Mouse (Mus musculus): ENCODE measurements at regions not wholly inside any gene's neighbourhood (a gene's known extent, or its start where the extent isn't known, plus 50 kb on each side); places are given as distances from the start of the nearest gene placed in this dataset.
A peak's percentile ranks its signal among the peaks of the same experiment; 100 is the strongest.

DNA sequence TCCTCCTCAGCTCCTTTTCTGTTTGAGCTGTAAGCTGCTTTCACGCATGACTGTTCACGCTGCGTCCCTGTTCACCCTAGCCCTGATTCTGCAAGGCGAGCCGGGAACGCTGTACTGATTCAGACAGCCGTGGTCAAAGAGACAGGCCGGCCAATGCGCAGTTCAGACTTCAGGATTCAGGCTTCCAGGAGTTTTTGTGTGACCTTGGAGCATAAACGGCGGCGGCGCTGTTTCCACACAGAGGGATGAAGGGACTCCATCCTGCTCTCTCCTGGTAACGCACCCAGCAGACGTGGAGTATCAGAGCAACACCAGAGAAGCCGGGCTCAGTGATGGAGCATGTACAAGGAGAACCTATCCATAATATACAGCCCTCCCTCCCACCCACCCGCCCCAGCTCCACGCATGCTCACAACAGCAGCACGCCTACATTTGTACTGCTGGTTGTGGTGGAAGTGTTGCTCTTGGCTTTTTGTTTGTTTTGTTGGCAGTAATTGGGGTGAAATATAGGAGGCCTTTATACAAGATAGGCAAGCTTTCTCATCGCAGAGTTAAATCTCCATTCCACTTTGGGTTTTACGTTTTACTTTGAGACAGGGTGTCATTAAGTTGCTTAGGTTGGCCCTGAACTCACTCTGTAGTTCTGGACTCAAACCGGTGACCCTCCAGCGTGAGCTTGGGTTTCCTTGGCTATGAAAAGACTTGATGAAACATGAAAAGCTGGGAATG lies 98.6 kb upstream of the Cpsf6 start:
- Histone ChIP-seq H3K27ac (ENCODE audit: low read depth, low read length) (peak overlapping the region; percentile 74; the same call in 1 of the 2 replicates), H3K36me3 (ENCODE audit: control insufficient read depth, insufficient read depth, low read length) (no peaks in the 10 kb centered on the region), H3K4me2 (replicated peaks; ENCODE audit: low read depth, low read length) (peak overlapping the region; percentile 27), H3K9ac (ENCODE audit: low read depth, low read length) (no peak overlapping the region), H3K27me3 (ENCODE audit: control insufficient read depth, insufficient read depth, low read length) (no peaks in the 10 kb centered on the region), H3K4me3 (ENCODE audit: low read length) (no peak overlapping the region), H3K4me1 (ENCODE audit: control insufficient read depth, insufficient read depth, low read length) (no peaks in the 10 kb centered on the region), H3K9me3 (ENCODE audit: control insufficient read depth, low read length) (peaks cover 9% of the 10 kb centered on the region)
- ATAC-seq (ENCODE audit: low FRiP score, low TSS enrichment) = peak; percentile 87
- WGBS = 34% methylated on average over 23 of the region's 23 CpGs

DNA sequence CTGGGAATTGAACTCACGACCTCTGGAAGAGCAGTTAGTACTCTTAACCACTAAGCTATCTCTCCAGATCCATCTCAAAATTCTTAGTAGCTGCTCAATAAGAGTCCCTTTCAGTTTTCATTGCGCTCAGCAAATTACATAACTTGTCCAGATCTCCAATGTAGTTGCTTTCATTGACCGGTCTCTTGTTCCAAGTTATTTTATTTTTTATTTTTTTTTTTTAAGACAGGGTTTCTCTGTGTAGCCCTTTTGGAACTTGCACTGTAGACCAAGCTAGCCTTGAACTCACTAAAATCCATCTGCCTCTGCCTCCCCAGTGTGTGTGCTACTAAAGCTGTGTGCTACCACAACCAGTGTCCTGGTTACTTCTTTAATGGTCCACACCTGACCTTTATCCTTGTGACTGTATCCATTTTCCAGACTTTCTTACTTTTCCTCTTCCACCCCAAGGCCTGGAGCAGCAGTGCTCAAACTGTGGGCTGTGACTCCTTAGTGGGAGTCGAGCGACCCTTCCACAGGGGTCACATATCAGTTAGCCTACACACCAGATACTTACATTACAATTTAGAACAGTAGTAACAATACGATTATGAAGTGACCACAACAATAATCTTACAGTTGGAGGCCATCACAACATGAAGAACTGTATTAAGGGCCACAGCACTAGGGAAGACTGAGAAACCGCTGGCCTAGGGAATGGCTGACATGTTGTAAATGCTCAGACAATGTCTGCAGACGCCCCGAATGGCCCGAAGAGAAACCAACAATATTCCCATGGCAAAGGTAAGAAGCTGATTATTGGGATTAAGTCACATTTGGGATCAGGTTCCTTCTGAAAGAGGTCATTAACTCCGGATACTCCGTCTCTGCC lies 97.8 kb upstream of the Cpsf6 start:
- no peaks in the 10 kb centered on the region for H3K4me1 ChIP-seq (ENCODE audit: control insufficient read depth, insufficient read depth, low read length)
- H3K36me3 ChIP-seq (ENCODE audit: control insufficient read depth, insufficient read depth, low read length) = no peaks in the 10 kb centered on the region
- H3K4me3 ChIP-seq (ENCODE audit: low read length) = no peak overlapping the region
- H3K9ac ChIP-seq (ENCODE audit: low read depth, low read length) = no peak overlapping the region
- peaks cover 9% of the 10 kb centered on the region for H3K9me3 ChIP-seq (ENCODE audit: control insufficient read depth, low read length)
- peak; percentile 71 for ATAC-seq (ENCODE audit: low FRiP score, low TSS enrichment)
- WGBS = 60% methylated on average over 12 of the region's 12 CpGs
- H3K4me2 ChIP-seq (replicated peaks; ENCODE audit: low read depth, low read length) = peak overlapping the region; percentile 27
- H3K27me3 ChIP-seq (ENCODE audit: control insufficient read depth, insufficient read depth, low read length) = no peaks in the 10 kb centered on the region
- peak overlapping the region; percentile 25; the same call in 1 of the 2 replicates for H3K27ac ChIP-seq (ENCODE audit: low read depth, low read length)

- Histone ChIP-seq H3K9ac (ENCODE audit: low read depth, low read length) (no peak overlapping the region), H3K9me3 (ENCODE audit: control insufficient read depth, low read length) (peaks cover 9% of the 10 kb centered on the region)
- ATAC-seq (ENCODE audit: low FRiP score, low TSS enrichment) = no peak
These were observed 95.5 kb upstream of the Cpsf6 start for GRCm38 (mm10) chr10:117475086-117475945.

DNA sequence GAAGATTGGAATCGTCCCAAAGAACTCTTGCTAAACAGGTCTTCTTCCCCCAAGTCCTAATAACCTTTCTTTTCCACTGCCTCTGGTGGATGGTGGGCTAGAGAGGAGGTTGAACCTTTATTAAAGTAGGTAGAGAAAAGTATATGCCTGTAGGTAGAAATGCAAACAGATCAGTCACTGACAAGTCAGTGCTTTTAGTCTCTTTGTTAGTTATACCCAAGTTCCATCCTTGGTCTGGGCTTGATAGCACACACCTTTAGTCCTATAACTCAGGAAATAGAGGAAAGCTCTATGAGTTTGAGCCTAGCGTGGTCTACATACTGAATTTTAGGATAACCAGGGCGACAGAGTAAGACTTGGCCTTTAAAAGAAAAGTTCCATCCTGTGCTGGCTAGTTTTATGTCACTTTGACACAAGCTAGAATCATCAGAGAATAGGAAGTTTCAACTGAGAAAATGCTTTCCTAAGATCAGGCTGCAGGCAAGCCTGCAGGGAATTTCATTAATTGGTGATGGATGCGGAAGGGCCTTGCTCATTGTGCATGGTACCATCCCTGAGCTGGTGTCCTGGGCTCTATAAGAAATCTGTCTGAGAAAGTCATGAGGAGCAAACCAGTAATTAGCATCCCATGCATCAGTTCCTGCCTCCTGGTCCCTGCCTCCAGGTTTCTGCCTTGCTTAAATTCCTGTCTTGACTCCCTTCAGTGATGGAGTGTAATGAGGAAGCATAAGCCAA lies 94.7 kb upstream of the Cpsf6 start:
- Histone ChIP-seq H3K9me3 (ENCODE audit: control insufficient read depth, low read length) (peaks cover 9% of the 10 kb centered on the region), H3K9ac (ENCODE audit: low read depth, low read length) (no peak overlapping the region), H3K4me3 (ENCODE audit: low read length) (no peak overlapping the region), H3K27ac (ENCODE audit: low read depth, low read length) (no peak overlapping the region), H3K4me2 (replicated peaks; ENCODE audit: low read depth, low read length) (no peak overlapping the region), H3K36me3 (ENCODE audit: control insufficient read depth, insufficient read depth, low read length) (no peaks in the 10 kb centered on the region), H3K27me3 (ENCODE audit: control insufficient read depth, insufficient read depth, low read length) (no peaks in the 10 kb centered on the region), H3K4me1 (ENCODE audit: control insufficient read depth, insufficient read depth, low read length) (peaks cover 12% of the 10 kb centered on the region; the same call in 1 of the 2 replicates)
- WGBS = 90% methylated on average over 4 of the region's 4 CpGs
- no peak for ATAC-seq (ENCODE audit: low FRiP score, low TSS enrichment)

More at GRCm38 (mm10) chr10:117475086-117475945, 95.5 kb upstream of the Cpsf6 start:
- Histone ChIP-seq H3K27me3 (ENCODE audit: control insufficient read depth, insufficient read depth, low read length) (no peaks in the 10 kb centered on the region), H3K4me2 (replicated peaks; ENCODE audit: low read depth, low read length) (no peak overlapping the region), H3K4me1 (ENCODE audit: control insufficient read depth, insufficient read depth, low read length) (peaks cover 12% of the 10 kb centered on the region; the same call in 1 of the 2 replicates), H3K27ac (ENCODE audit: low read depth, low read length) (no peak overlapping the region), H3K4me3 (ENCODE audit: low read length) (no peak overlapping the region), H3K36me3 (ENCODE audit: control insufficient read depth, insufficient read depth, low read length) (no peaks in the 10 kb centered on the region)
- 88% methylated on average over 13 of the region's 13 CpGs for WGBS

- WGBS = 94% methylated on average over 4 of the region's 4 CpGs
- no peak for ATAC-seq (ENCODE audit: low FRiP score, low TSS enrichment)
- Histone ChIP-seq H3K4me1 (ENCODE audit: control insufficient read depth, insufficient read depth, low read length) (peaks cover 12% of the 10 kb centered on the region; the same call in 1 of the 2 replicates), H3K9me3 (ENCODE audit: control insufficient read depth, low read length) (peaks cover 9% of the 10 kb centered on the region), H3K27ac (ENCODE audit: low read depth, low read length) (no peak overlapping the region), H3K36me3 (ENCODE audit: control insufficient read depth, insufficient read depth, low read length) (no peaks in the 10 kb centered on the region), H3K4me2 (replicated peaks; ENCODE audit: low read depth, low read length) (no peak overlapping the region), H3K9ac (ENCODE audit: low read depth, low read length) (no peak overlapping the region), H3K4me3 (ENCODE audit: low read length) (no peak overlapping the region), H3K27me3 (ENCODE audit: control insufficient read depth, insufficient read depth, low read length) (no peaks in the 10 kb centered on the region)
These were observed 93.7 kb upstream of the Cpsf6 start for GRCm38 (mm10) chr10:117473471-117473870.

DNA sequence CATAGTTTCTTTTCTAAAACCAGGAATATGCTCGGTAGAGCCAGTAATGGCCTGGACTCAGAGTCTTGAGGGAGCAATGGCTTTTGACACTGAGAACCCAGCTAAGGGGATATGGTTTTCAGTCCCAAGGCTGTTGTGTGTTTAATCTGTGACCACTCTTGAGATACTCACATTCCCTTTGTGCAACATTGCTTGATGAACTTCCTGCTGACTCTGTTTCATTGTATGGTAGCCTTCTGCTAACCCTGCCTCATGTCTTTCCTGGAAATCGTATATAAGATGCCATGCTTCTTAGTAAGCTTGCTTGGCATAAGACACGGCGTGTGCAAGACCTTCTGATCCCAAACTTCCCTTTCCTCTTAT lies 92.7 kb upstream of the Cpsf6 start:
- no peaks in the 10 kb centered on the region for H3K36me3 ChIP-seq (ENCODE audit: control insufficient read depth, insufficient read depth, low read length)
- WGBS = 77% methylated on average over 4 of the region's 4 CpGs
- H3K27me3 ChIP-seq (ENCODE audit: control insufficient read depth, insufficient read depth, low read length) = no peaks in the 10 kb centered on the region
- H3K9me3 ChIP-seq (ENCODE audit: control insufficient read depth, low read length) = peaks cover 9% of the 10 kb centered on the region
- ATAC-seq (ENCODE audit: low FRiP score, low TSS enrichment) = no peak
- no peak overlapping the region for H3K4me3 ChIP-seq (ENCODE audit: low read length)
- peak overlapping the region; percentile 20; the same call in 1 of the 2 replicates for H3K27ac ChIP-seq (ENCODE audit: low read depth, low read length)
- no peak overlapping the region for H3K4me2 ChIP-seq (replicated peaks; ENCODE audit: low read depth, low read length)
- peaks cover 20% of the 10 kb centered on the region for H3K4me1 ChIP-seq (ENCODE audit: control insufficient read depth, insufficient read depth, low read length)
- H3K9ac ChIP-seq (ENCODE audit: low read depth, low read length) = no peak overlapping the region

DNA sequence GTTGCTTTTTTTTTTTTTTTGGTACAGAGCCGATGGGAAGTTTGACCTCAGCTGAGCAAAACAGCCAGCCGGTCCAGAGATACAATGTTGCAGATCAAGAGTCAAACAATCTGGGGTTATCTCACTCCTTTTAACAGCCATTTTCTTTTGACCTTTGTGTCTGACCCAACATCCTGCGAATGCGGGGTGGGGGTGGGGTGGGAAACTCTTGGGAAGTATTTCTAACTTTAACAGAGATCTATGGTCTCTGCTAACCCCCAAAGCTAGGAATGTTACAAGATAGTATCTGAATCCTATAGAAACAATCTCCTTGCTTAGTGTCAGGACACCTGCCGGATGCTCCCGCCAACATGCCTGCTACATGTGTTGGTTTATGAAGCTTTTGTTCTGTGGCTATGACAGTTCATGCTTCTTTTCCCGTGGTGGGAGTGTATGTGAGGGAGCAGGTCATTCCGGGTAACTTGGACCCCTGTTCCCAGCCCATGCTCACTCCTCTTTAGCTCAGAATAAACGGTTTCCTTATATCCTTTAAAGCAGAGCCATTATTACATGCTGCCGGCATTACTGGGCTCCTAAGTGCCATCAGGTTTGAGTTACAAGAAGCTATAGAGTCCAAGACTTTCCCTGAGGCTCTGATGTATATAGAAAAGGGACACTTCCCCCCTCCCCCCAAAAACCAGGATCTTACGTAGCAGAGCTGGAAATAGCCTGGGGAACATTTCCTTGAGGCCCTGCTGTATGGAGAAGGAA lies 92.2 kb upstream of the Cpsf6 start:
- peak overlapping the region; percentile 20; the same call in 1 of the 2 replicates for H3K27ac ChIP-seq (ENCODE audit: low read depth, low read length)

More for the DNA sequence above, 92.2 kb upstream of the Cpsf6 start:
- WGBS = 29% methylated on average over 11 of the region's 11 CpGs
- no peak overlapping the region for H3K4me3 ChIP-seq (ENCODE audit: low read length)
- H3K27me3 ChIP-seq (ENCODE audit: control insufficient read depth, insufficient read depth, low read length) = no peaks in the 10 kb centered on the region
- no peak overlapping the region for H3K9ac ChIP-seq (ENCODE audit: low read depth, low read length)
- H3K36me3 ChIP-seq (ENCODE audit: control insufficient read depth, insufficient read depth, low read length) = no peaks in the 10 kb centered on the region
- ATAC-seq (ENCODE audit: low FRiP score, low TSS enrichment) = peak; percentile 47
- peaks cover 9% of the 10 kb centered on the region for H3K9me3 ChIP-seq (ENCODE audit: control insufficient read depth, low read length)
- H3K4me2 ChIP-seq (replicated peaks; ENCODE audit: low read depth, low read length) = no peak overlapping the region
- peaks cover 24% of the 10 kb centered on the region for H3K4me1 ChIP-seq (ENCODE audit: control insufficient read depth, insufficient read depth, low read length)
